Mouse (Mus musculus): ENCODE results near the gene Pou2f1.

DNA sequence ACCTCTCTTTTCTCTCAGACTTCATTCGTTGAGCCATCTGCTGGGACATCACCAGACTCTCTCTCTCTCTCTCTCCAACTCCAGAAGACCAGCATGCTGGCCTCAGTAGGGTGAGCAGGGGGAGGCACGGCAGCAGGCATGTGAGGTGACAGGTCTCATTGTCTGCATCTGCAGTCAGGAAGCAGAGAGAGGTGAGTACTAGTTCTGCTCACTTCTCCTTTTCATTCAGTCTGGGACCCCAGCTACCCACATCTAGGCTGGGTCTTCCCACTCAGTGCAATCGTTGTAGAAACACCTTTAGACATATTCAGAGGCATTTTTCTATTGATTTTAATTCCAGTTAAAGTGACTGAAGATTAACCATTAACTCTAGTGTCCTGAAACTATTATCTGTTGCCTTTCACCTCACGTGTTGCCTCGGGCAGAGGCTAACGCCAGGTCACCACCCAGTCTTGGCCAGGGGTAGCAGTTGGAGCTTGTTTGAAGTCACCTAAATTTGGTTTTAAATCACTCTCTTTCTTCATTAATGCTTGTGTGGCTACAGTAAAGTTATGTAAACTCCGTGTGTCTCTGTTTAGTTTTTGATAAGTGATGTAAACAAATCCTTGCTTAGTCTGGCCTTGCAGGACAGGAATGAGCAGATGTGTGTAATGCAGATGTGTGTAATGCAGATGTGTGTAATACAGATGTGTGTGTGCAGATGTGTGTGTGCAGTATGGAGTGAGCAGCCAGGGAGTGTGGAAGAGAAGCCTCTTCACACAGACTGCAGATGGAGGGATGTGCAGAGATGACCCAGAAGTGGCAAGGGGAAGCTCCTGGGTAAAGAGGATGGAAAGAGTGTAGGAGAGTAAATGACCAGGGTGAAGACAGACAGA lies 29.4 kb upstream of the Pou2f1 start:
- TF ChIP-seq CTCF (IDR thresholded peaks at IDR 0.05; ENCODE audit: low read depth, low read length): no peak
- no peak for TF ChIP-seq POLR2A (IDR thresholded peaks at IDR 0.05; ENCODE audit: extremely low read depth, insufficient read depth, low read length)

Measured in liver, adult 2 months (tissue).